Mouse (Mus musculus) urinary bladder, postnatal 4 days (tissue): ENCODE measurements around the gene Plac8.

Experiments used
- DNase-seq, 2 experiments: peaks; one replicate each; pipeline ENCODE4 v3.0.0; 2021 to 2022; ENCODE audit warnings: low spot score in 2 of 2

Gene Plac8

DNA sequence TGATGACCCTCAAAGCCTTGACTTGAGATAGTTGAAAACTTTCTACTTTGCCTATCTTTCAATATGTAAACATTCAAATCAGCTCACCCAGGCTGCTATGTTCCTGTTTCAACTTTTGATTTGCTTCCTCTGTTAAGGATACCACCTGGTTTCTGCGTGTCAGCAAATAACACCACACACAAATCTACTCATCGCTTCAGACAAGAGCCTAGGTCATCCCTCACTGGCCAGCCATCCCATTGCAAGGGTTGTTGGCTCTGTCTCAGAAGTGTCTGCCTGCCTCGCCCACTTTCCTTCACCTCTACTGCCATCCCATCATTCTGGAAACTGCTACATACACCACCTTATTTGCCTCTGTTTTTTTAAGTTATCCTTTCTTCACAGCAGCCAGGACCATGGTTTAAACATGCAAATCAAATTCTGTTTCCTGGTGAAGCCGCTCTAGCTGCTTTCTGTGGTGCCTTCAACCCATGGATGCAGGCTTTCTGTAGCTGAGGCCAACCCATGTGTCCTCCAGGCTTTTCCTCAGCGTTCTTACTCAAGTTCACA is 6.9 kb upstream of the Plac8 start:
- DNase-seq: no peak

DNA sequence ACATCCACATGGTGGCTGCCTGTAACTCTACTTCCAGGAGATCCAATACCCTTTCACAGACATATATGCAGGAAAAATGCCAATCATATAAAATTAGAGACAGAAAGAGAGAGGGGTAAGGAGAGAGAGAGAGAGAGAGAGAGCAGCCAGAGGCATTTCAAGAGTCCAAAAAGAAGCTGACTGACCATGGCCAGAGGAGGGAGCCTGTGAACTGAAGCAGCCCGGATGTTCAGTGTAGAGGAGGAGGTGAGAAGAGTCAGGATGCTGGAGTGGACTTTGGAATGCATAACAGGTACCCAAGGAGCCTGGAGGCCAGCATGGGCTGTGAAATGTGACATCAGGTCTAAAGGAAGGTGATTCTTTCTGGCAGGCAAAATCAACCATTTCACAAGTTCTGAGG is 2.7 kb upstream of the Plac8 start:
- no peak for DNase-seq

DNA sequence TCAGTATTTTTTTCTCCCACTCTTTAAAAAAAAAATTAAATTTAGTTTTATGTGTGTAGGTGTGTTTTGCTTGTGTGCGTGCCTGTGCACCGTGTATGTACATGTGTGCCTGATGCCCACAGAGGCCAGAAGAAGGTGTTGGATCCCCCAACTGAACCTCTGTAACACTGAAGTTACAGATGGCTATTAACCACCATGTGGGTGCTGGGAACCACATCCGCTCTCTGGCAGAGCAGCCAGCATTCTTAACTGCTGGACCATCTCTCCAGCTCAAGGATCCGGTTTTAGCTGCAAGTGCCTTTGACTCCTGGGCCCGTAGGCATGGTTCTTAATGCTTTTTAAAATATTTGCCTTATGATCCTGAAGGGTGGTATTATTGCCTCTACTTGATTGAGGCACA is 1.2 kb upstream of the Plac8 start:
- no peak for DNase-seq

DNA sequence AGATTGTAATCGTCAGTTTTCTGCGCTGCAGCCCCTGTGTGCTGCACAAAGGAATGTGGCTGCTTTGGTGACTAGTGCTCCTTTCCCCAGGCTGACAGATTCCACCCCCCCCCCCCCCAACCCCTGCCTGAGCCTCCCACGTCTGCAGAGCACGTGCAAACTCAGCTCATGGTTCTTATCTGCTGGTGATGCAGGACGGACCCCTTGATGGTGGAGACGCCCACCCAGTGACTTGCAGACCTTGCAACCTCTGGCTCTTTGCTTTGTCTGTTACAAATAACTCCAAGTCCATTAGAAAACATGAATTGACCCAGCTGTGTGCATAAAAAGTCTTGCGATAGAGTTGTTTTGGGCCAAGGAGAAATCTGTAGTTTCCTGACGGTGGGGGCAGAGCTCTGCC is 1.3 kb downstream of the Plac8 start:
- no peak for DNase-seq

DNA sequence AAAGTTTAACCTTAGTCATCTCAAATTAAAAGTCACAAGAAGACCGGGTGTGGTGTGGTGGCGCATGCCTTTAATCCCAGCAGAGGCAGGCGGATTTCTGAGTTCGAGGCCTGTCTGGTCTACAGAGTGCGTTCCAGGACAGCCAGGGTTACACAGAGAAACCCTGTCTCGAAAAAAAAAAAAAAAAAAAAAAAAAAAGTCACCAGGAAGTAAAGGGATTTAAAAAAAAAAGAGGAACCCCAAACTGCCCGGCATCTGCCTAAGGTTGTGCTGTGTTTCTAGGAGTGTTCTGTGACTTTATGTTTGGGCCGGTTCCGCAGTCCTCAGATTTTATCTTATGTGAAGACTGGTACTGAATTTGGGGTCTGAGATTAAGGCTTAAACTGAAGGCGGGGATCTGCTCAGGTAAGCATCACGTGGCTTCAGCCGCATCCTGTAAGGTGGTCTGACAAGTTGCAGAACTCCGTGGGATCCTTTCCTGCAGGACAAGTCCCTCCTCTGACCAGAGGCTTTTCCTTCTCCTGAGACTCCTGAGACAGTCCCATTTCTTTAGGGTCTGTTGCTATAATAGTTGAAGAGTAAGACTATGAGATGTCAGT is 1.9 kb downstream of the Plac8 start:
- no peak for DNase-seq

DNA sequence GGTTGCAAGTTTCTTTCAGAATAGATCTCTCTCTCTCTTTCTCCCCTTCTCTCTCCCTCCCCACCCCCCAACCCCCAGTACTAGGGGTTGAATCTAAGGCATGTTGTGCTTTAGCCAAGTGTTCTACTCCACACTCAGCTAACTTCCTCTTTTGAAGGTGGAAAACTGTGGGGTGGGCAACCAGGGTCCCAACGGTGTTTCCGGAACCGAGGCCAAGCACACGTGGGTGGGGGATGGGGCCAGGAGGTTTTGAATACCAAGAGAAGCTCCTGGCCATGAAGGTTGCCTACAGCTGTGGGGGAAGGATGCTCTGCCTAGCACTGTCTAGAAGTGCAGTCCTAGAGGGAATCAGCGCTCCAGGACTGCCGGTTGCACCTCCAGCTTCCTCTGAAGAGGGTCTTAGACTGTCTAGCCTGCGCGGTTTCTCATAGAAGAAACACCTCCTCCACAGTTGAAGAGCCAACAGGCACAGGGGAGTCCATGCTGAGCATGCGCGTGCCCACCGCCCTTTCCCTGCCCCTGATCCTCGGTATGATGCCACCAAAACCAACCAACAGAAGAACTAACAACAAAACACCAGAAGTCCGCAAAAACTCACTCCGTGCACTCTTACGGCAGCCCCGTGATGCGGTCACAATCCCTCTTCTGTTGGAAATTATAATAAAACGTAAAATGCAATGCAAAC is 2.7 kb downstream of the Plac8 start:
- DNase-seq: no peak

DNA sequence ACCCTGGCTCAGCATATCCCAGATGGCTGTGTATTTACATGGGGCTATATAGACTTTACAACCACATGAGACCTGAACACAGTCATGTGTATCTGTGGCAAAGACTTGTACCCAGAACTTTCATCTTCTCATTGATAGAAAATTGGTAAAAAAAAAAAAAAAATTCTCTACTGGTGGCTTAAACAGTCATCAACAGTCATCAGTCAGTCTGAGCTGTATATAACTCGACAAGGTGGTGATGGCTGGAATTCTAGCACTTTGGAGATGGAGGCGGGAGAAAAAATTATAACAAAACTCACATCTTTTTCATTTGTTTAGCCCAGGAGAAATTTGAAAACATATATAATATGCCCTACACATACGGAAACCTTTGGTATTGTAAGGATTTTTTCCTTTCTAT is 3.2 kb downstream of the Plac8 start:
- no peak for DNase-seq

DNA sequence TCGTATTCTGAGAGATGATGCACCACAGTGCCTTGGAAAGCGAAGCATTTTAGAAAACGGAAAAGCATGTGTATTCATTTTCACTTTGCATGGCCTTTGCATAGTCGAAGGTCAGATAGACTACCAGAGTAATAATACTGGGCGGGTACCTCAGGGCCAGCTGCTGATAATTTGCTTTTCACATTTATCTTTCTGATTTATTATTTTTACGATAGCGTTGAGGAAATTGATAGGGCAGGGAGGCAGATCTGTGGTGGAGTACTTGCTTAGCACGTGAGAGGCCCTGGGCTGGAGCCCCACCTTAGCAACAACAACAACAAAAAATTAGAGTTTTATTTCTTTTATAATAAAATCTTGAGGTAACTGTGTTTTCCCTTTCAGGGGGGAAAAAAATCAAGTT is 3.9 kb downstream of the Plac8 start:
- no peak for DNase-seq

DNA sequence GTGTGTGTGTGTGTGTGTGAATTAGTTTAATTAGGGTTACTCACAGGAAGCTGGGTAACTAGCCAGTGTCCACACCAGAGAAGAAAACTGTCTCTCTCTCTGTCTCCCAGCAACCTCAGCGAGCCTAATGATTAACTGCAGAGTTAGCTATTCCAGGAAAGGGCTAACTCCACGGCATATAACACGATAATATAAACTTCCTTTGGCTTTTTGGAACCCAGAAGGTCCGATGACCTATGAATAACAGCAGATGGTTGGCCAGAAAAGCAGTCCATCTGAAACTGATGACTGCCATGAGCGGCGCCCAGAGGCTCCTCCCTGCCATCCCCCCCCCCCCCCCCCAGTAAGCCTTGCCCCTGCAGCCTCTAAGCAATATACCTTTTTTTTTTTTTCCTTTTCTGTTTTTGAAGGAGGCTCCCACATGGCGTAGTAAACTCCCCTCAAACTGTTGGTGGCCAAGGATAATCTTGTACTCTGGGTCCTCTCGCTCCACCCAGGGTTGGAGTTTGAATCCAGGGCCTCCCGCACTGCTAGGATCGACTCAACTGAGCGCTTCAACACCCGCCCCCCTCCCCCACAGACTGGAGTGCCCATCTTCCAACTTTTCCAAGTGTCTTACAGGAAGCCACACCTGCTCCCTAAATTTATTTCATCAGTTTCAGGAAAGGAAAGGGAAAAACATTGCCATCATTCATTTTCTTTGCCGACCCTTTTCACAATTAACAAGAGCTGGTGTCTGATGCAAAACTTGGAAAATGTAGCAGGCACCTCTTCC is 4.6 kb downstream of the Plac8 start:
- no peak for DNase-seq

DNA sequence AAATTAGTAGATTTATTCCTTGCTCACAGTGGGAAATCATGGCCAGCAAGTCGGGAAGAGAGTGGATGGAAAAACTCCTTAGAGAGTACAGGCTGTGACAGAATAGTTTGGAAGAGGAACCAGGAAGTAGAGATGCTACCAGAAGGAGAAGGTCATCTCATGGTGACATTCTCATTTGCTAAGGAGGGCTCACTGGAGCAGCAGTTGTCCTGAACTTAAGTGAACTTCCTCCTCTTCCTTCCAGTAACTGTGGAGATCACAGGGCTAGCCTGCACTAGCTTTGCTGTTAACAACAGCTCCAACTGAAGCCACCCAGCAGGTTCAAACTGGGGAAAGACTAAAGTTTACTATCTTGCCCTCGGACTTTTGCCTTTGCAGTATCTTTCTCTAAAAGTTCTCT is 5.2 kb downstream of the Plac8 start:
- DNase-seq: no peak

DNA sequence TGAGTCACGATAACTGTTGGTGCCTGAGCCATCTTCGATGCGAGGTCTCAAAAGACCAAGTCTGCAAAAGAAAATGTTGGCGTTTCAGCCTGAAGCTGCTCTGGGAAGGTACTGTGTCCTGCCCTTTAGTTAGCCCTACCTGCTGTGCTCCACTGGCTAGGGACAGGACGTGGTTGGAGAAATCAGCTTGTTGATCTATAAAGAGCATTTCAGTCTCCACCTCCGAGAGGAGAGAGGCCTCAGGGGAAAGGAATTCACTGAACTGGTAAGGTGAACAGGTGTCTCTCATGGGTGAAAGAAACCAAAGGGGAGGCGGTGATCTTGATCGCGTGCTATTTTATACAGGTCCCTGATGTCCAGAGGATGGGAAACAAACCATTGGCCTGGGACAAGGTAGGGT is 9.3 kb downstream of the Plac8 start:
- no peak for DNase-seq

DNA sequence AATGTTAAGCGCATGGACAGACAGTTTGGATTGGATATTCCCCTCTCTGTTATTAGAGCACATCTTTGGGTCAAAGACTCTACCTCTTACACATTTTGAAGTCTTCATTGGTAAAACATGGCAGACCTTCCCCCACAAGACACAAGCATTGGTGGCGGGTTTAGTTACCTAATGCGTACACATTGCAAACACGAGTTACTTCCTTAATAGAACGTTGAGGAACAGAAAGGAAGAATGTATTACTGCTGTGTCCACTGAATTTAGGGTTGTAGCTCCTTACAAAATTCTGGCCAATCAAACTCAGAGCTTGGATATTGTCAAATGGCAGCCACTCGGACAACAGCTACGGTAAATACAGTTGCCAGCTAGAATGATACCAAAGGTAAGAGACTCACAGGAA is 12.7 kb downstream of the Plac8 start:
- DNase-seq: no peak

DNA sequence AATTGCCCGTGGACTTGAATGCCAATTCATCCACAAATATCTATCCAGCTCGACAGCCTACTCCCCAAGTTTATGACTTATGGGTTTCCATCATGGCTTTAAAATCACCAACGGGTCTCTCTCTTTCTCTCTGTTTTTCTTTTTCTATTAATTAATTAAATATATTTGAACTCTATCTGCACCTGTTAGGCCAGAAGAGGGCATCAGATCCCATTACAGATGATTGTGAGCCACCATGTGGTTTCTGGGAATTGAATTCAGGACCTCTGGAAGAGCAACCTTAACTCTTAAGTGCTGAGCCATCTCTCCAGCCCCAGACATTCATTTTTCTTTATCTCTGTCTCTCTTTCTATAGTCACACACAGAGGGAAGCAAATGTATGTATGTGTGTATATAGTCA is 13.3 kb downstream of the Plac8 start:
- no peak for DNase-seq

DNA sequence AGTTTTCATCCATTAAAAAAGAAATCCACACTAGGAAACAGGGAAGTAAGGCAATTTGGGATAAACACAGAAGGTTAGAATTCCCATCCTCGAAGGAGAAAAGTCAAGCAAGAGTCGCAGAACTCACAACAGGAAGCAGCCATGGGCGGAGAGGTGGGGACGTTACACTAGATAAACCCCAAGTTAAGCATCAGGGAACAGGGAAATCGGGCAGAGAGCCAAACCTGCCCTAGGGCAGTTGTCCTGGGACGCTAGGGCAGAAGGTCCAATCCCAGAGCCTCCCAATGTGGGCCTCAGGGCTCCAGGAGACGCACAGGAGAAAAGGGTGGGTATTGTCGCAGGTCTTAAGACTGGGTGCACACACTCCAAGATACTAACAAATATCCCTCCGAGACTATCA is 14.5 kb downstream of the Plac8 start:
- no peak for DNase-seq

DNA sequence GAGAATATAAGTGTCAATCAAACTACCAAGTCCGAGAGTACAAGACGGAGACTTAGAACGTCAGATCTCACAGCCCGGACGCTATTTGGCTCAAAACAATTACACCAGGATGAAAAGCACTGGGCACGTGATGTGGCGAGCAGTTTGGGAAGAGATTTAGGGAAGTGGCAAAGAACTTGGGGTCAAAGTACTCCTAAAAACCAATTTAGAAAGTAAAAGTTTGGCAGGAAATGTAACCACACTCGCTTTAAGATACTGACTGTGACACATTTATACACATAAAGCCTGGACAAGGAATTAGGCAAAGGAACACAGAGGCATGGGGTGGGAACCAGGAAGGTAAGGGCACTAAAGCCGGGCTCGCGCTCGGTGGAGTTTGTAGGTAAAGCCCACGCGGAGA is 15.0 kb downstream of the Plac8 start:
- DNase-seq: no peak

DNA sequence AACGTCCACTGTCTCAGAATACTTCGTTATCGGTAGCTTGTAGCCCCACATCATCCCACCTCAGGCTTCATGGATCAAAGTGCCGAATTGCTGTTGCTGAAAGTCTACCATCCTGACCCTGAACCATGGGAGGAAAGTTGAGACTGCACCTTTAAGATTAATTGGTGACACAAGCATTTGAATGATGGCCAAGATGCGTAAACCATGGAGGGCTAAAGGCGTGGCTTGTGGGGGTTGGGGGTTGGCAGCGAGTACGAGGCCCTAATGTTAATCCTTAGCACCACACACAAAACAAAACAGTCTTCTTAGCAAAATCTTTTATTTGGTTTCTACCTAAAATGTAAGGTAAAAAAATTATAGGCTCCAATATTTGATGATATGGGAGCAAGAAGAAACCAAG is 18.6 kb downstream of the Plac8 start:
- no peak for DNase-seq

DNA sequence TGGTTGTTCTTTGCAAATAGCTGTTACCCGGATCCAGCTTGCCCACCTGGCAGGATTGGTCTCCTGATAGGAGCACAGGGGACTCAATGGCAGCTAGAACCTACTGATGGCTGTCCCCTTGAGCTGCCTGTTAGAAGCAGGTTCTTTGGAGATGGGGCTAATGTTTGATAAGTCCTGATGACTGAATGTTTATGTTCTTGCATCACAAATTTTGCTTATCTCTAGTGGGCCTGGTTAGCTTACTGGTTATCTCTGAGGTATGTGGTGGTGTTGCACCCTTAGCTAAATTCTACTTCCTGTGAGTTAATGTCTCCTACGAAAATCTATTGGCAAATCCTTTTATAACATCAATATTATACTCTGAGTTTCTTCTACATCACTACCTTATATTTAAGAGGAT is 20.1 kb downstream of the Plac8 start:
- no peak for DNase-seq

DNA sequence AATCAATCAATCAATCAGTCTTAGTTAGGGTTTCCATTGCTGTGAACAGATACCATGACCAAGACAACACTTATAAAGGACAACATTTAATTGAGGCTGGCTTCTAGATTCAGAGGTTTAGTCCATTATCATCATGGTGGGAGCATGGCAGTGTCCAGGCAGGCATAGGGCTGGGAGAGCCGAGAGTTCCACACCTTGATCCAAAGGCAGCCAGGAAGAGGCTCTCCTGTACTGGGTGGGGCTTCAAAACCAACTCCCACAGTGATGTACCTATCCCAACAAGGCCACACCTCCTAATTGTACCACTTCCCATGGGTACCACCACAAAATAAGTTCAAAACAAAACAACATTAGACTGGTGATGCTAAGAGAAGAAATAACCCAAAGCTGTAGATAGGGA is 21.9 kb downstream of the Plac8 start:
- DNase-seq: no peak

DNA sequence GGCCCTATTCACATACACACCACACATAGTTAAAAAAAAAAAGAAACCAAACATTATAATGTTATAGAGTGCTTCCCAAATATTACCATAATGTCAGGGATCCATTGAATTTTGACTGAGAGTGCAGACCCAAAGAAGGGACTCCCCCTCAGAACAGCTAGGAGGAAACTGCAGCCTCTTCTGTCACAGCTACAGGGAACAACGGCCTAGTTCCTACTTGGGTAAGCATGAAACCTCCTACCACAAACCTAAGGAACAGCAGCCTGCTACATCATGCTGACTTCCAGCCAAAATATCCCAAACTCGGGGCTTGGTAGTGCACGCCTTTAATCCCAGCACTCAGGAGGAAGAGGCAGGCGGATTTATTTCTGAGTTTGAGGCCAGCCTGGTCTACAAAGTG is 22.7 kb downstream of the Plac8 start:
- no peak for DNase-seq

DNA sequence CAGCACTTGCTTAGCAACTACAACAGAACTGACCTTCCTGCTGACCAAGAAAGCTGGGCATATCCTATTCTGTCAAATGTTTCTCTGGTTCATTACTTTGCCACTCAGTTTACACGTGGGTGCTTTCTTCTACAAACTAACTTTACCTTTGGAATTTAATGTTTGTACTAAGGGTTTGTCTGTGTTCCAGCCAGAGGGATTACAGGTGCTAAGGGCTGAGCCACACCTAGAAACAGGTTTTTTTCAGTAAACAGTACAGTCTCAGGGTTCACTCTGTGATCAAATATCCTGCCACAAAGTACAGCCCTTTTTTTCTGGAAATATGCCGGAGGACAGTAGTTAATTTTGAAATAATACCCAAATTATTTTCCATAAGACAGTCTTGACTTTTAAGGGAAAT is 23.8 kb downstream of the Plac8 start:
- DNase-seq: no peak

DNA sequence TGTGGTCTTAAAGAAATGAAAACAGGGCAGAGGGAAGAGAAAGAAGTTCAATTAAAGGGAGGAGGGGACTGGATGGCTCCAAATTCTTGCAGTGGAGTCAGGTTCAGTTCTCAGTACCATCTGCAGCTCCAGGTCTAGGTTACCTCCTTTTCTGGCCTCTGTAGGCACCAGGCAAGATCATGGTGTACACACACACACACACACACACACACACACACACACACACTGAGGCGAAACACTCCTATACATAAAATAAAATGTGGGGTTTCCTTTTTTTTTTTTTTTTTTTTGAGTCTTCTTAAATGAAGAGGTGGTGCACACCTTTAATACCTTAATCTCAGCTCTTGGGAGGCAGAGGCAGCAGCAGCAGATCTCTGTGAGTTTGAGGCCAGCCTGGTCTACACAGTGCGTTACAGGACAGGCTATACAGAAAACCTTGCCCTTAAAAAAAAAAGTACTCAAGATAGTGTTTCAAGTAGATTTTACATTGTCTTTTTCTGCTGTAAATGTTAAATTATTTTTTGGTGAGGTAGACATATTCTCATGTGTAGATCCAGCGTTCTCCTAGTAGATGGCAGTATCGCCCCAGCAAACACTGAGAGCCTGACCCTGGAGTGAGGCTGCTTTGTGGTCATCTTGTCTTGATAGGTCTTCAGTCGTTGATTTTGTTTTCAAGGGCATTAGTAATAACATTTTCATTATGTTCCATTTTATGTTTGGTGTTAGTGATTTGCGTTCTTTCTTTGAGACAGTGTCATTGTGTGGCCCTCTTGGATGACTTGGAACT is 25.6 kb downstream of the Plac8 start:
- DNase-seq: no peak

DNA sequence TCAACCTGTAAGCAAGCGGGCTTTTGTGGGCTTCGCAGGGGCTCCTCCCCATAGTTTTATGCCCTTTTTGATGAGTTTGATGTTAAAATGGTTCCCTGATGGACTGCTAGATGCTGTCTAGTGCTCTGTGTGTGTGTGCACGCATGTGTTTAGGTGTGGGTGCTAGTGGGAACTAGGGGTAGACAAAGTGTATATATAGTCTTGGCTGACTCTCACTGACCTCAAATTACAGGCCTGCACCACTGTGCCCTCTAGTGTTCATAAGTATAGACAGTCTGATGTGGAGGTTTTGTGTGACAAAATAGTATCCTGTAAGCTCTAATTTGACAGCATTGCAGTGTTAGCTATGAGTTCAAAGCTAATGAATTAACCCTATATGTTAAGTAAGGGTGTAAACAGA is 35.4 kb downstream of the Plac8 start:
- DNase-seq: no peak
